ENCODE assay signal across 8 mouse cellular contexts in genomic region chr2:174853786-174854185, GRCm38 (mm10).
"Had no signal": no experiment of that assay in that cellular context is flagged by ENCODE, and none has a peak within 500 bp of the region (broad histone marks: within the 10 kb centered on the region; RNA-seq: fewer than 3 reads in every experiment).

No protein-coding gene starts in this region.

- DNase-seq: kidney, adult 8-10 months; kidney, postnatal 10 days; kidney, postnatal 36 days; layer of hippocampus, postnatal 36 days; liver, postnatal 0 days; lung, embryonic 14.5 days; thymus, adult 18-20 months; thymus, postnatal 36 days had no signal
